Mouse (Mus musculus): ENCODE results near the gene Mtmr3. TPM values are rescaled to one million over a fixed set of nuclear protein-coding genes. Genes with fewer than 3 reads are reported as not detected.
"Not testable (repeated sequence)": the region's sequence is repeated elsewhere in the genome, so short reads cannot be mapped to it uniquely, and the experiment has no call there.

The Mtmr3 gene
- polyA plus RNA-seq, 1 experiment from 2014 or later: 25.6 TPM

DNA sequence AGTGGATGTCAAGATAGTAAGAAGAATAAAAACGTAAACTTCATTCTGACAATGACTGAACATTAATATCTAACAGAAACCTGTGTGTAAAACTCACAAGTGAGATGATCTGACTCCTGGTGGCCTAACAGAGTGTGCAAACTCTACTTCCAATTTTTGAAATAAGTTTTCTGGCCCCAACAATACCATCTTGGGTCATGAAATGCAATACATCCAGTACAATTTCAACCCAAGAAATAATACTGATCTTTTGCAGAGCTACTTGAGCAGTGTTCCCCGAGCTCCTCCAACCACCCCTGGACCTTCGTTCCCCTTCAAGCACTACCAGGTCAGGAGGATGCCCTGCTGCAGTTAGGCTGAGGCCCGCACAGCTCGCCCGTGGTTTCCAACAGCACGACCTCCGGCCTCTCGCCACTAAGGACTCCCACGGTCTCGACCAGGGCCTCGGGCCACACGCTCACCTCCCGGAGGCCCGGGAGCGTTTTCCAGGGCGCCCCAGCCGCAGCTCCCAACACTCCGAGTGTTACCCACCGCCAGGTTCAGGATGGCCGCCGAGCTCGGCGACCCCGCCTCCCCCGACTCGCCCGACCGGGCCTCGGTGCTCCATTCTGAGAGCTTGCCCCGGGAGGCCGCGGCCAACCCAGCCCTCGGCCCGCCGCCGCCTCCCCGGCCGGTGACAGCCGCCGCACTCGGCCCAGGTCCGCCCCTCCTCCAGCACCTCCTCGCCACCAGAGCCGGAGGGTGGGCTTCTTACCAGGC lies 635 bp downstream of the Mtmr3 start:
- Histone ChIP-seq H3K27me3 (no peaks in the 10 kb centered on the region), H3K27ac (peak overlapping the region; percentile 94), H3K4me3 (replicated peaks) (peak overlapping the region; percentile 98), H3K9ac (peak overlapping the region; percentile 98), H3K9me3 (replicated peaks) (no peaks in the 10 kb centered on the region), H3K4me2 (peak overlapping the region; percentile 54), H3K36me3 (0 out of 2 replicates have a peak, but pooled peaks cover 2% of the 10 kb centered on the region), H3K4me1 (peaks cover 14% of the 10 kb centered on the region)
- under 1% methylated on average over 45 of the region's 45 CpGs for WGBS
- peak; percentile 92 for ATAC-seq (replicated peaks; ENCODE audit: low FRiP score)

DNA sequence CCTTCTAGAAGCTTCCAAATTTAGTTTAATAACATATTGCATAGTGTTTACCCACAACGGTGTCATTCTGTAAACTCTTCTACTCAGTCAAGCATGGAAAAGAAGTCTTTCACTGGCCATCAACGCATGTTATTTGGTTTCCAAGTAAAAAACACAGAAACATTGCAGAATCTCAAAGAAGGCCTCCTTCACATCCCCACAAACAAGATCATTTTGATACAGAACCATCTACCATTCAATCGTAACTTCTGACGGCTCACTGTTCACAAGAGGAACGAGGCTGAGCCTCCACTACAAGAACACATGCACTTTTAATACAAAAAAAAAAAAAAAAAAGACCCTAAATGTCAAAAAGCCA lies 1.2 kb downstream of the Mtmr3 start:
- 18% methylated on average over 5 of the region's 5 CpGs for WGBS
- no peak for ATAC-seq (replicated peaks; ENCODE audit: low FRiP score)
- 0 out of 2 replicates have a peak, but pooled peaks cover 2% of the 10 kb centered on the region for H3K36me3 ChIP-seq
- H3K27me3 ChIP-seq: no peaks in the 10 kb centered on the region
- no peak overlapping the region for H3K27ac ChIP-seq
- H3K4me2 ChIP-seq: peak overlapping the region; percentile 54
- peak overlapping the region; percentile 98 for H3K4me3 ChIP-seq (replicated peaks)
- peak overlapping the region; percentile 98 for H3K9ac ChIP-seq
- peaks cover 14% of the 10 kb centered on the region for H3K4me1 ChIP-seq
- H3K9me3 ChIP-seq (replicated peaks): no peaks in the 10 kb centered on the region

- H3K27ac ChIP-seq: no peak overlapping the region
- H3K9ac ChIP-seq: no peak overlapping the region
Measured at GRCm38 (mm10) chr11:4591811-4592210, 2.9 kb downstream of the Mtmr3 start.

GRCm38 (mm10) chr11:4578682-4579081 lies 16.0 kb downstream of the Mtmr3 start:
- WGBS: 65% methylated on average over 2 of the region's 2 CpGs

More at GRCm38 (mm10) chr11:4591811-4592210, 2.9 kb downstream of the Mtmr3 start:
- Histone ChIP-seq H3K4me3 (replicated peaks) (no peak overlapping the region), H3K4me1 (peaks cover 14% of the 10 kb centered on the region), H3K9me3 (replicated peaks) (no peaks in the 10 kb centered on the region), H3K27me3 (no peaks in the 10 kb centered on the region), H3K4me2 (no peak overlapping the region), H3K36me3 (0 out of 2 replicates have a peak, but pooled peaks cover 2% of the 10 kb centered on the region)
- ATAC-seq (replicated peaks; ENCODE audit: low FRiP score): no peak
- 83% methylated on average over 4 of the region's 4 CpGs for WGBS

DNA sequence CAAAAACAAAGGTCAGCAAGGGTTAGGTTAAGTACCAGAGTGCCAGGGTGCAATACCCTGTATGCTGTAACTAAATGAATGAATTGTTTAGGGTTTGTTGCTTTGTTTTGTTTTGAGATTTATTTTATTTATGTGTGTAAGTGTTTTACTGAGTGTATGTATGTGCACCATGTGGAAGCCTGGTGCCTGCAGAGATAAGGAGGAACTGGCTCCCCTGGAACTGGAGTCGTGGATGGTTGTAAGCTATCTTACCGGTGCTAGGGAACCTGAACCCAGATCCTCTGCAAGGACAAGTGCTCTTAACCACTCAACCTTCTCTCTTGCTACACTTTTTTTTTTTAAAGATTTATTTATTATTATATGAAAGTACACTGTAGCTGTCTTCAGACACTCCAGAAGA lies 17.6 kb downstream of the Mtmr3 start:
- Histone ChIP-seq H3K4me3 (replicated peaks) (no peak overlapping the region), H3K9ac (no peak overlapping the region), H3K4me1 (peaks cover 14% of the 10 kb centered on the region; the same call in 1 of the 2 replicates), H3K27ac (no peak overlapping the region), H3K27me3 (no peaks in the 10 kb centered on the region), H3K36me3 (no peaks in the 10 kb centered on the region), H3K9me3 (replicated peaks) (no peaks in the 10 kb centered on the region), H3K4me2 (no peak overlapping the region)
- WGBS: 87% methylated on average over 2 of the region's 2 CpGs
- no peak for ATAC-seq (replicated peaks; ENCODE audit: low FRiP score)

More at GRCm38 (mm10) chr11:4578682-4579081, 16.0 kb downstream of the Mtmr3 start:
- Histone ChIP-seq H3K27ac (no peak overlapping the region), H3K4me2 (no peak overlapping the region), H3K9me3 (replicated peaks) (no peaks in the 10 kb centered on the region), H3K9ac (no peak overlapping the region), H3K4me1 (peaks cover 14% of the 10 kb centered on the region; the same call in 1 of the 2 replicates), H3K36me3 (no peaks in the 10 kb centered on the region), H3K4me3 (replicated peaks) (no peak overlapping the region), H3K27me3 (no peaks in the 10 kb centered on the region)
- ATAC-seq (replicated peaks; ENCODE audit: low FRiP score): no peak

DNA sequence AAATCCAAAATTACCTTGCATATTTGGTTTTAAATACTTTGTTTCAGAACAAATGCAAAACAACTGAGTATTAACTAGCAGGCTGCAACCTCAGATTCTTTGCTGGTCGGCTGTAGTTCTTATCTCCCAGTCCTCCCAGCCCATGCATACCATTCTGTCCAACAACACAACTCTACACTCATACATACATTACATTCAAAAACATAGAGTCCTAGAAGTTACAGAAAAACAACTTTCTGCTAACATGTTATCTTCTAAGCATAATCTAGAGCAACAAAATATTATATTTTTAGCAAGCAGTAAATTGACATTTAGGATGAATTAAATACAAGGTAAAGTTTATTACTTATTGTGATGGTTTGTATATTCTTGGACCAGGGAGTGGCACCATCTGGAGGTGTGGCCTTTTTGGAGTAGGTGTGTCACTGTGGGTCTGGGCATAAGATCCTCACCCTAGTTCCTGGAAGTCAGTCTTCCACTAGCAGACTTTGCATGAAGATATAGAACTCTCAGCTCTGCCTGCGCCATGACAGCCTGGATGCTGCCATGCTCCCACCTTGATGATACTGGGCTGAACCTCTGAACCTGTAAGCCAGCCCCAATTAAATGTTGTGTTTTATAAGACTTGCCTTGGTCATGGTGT lies 18.5 kb downstream of the Mtmr3 start:
- not testable (repeated sequence) for H3K9me3 ChIP-seq (replicated peaks); ATAC-seq (replicated peaks; ENCODE audit: low FRiP score); H3K9ac ChIP-seq; H3K4me2 ChIP-seq; H3K27me3 ChIP-seq; H3K4me3 ChIP-seq (replicated peaks); H3K36me3 ChIP-seq; H3K27ac ChIP-seq
- H3K4me1 ChIP-seq: peaks cover 14% of the 10 kb centered on the region; the same call in 1 of the 2 replicates
- WGBS: 87% methylated on average over 2 of the region's 2 CpGs

- H3K4me1 ChIP-seq: peaks cover 6% of the 10 kb centered on the region; the same call in 1 of the 2 replicates
- H3K4me2 ChIP-seq: no peak overlapping the region
- H3K36me3 ChIP-seq: no peaks in the 10 kb centered on the region
- no peaks in the 10 kb centered on the region for H3K27me3 ChIP-seq
- H3K9ac ChIP-seq: no peak overlapping the region
- no peak overlapping the region for H3K27ac ChIP-seq
- ATAC-seq (replicated peaks; ENCODE audit: low FRiP score): no peak
- H3K9me3 ChIP-seq (replicated peaks): no peaks in the 10 kb centered on the region
- 78% methylated on average over 4 of the region's 4 CpGs for WGBS
- H3K4me3 ChIP-seq (replicated peaks): no peak overlapping the region
Measured at GRCm38 (mm10) chr11:4571491-4571901, 23.2 kb downstream of the Mtmr3 start.

DNA sequence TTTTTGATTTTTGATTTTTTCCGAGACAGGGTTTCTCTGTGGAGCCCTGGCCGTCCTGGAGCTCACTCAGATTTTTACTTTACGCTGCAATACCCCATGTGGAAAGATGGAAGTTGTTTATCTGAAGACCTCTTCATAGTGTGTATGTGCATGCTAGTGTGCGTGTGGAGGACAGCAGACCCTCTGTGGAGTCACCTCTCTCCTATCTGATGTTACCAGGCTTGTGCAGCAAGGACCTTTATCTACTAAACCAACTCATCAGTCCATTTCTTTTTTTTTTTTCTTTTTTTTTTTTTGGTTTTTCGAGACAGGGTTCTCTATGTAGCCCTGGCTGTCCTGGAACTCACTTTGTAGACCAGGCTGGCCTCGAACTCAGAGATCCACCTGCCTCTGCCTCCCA lies 28.3 kb downstream of the Mtmr3 start:
- 94% methylated on average over 6 of the region's 6 CpGs for WGBS
- H3K9me3 ChIP-seq (replicated peaks): no peaks in the 10 kb centered on the region
- ATAC-seq (replicated peaks; ENCODE audit: low FRiP score): no peak
- H3K4me3 ChIP-seq (replicated peaks): no peak overlapping the region
- no peak overlapping the region for H3K27ac ChIP-seq
- H3K4me2 ChIP-seq: no peak overlapping the region
- H3K27me3 ChIP-seq: no peaks in the 10 kb centered on the region
- H3K9ac ChIP-seq: no peak overlapping the region
- no peaks in the 10 kb centered on the region for H3K4me1 ChIP-seq
- H3K36me3 ChIP-seq: peaks cover 2% of the 10 kb centered on the region; the same call in 1 of the 2 replicates

GRCm38 (mm10) chr11:4565545-4565944 lies 29.1 kb downstream of the Mtmr3 start:
- 88% methylated on average over 2 of the region's 2 CpGs for WGBS

DNA sequence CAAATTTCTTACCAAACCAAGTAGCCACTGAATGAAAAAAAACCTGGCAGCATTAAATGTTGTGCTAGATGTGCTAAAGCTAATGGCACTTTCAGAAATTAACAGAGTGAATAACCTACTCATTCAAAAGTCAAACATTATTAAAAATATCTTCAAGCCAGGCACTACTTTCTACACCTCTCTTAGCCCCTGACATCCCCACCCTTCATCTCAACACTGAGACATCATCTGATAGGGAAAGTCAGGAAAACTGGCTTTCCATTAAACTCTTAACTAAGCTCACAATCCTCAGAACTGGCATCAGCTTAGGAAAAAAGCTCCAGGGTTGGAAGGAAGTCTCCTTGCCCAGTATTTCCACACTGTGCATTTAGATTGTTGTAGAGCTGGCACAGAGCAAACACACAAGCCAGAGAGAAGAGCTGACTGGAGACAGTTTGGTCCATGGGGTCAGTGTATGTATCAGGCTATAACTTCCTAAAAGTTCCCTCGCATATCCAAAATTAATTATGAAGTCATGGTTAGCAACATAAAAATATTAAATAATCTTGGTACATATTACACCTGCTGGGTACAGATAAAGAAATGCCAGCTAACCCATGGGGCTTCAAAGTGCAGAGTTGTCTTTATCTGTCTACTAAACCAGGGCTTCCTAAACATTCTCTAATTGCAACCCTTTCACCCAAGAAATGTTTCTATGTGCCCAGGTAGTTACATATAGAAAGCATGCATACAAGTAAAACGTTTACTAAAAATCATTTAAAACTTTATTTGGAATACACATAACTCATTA lies 41.2 kb downstream of the Mtmr3 start:
- no peaks in the 10 kb centered on the region for H3K36me3 ChIP-seq
- no peak overlapping the region for H3K4me3 ChIP-seq (replicated peaks)
- ATAC-seq (replicated peaks; ENCODE audit: low FRiP score): no peak
- 87% methylated on average over 2 of the region's 2 CpGs for WGBS
- H3K4me1 ChIP-seq: no peaks in the 10 kb centered on the region
- H3K27me3 ChIP-seq: no peaks in the 10 kb centered on the region
- H3K27ac ChIP-seq: no peak overlapping the region
- H3K9me3 ChIP-seq (replicated peaks): no peaks in the 10 kb centered on the region
- H3K4me2 ChIP-seq: no peak overlapping the region
- H3K9ac ChIP-seq: no peak overlapping the region

More at GRCm38 (mm10) chr11:4565545-4565944, 29.1 kb downstream of the Mtmr3 start:
- Histone ChIP-seq H3K4me3 (replicated peaks) (no peak overlapping the region), H3K4me1 (no peaks in the 10 kb centered on the region), H3K4me2 (no peak overlapping the region), H3K27me3 (no peaks in the 10 kb centered on the region), H3K9ac (no peak overlapping the region), H3K27ac (no peak overlapping the region), H3K36me3 (peaks cover 2% of the 10 kb centered on the region; the same call in 1 of the 2 replicates), H3K9me3 (replicated peaks) (no peaks in the 10 kb centered on the region)
- ATAC-seq (replicated peaks; ENCODE audit: low FRiP score): no peak

- Histone ChIP-seq H3K36me3 (no peaks in the 10 kb centered on the region), H3K27me3 (no peaks in the 10 kb centered on the region), H3K27ac (no peak overlapping the region), H3K4me1 (no peaks in the 10 kb centered on the region), H3K4me2 (no peak overlapping the region), H3K4me3 (replicated peaks) (no peak overlapping the region), H3K9ac (no peak overlapping the region), H3K9me3 (replicated peaks) (no peaks in the 10 kb centered on the region)
- WGBS: 82% methylated on average over 4 of the region's 4 CpGs
- no peak for ATAC-seq (replicated peaks; ENCODE audit: low FRiP score)
Measured at GRCm38 (mm10) chr11:4547569-4547968, 47.1 kb downstream of the Mtmr3 start.

GRCm38 (mm10) chr11:4545976-4546375 lies 48.7 kb downstream of the Mtmr3 start:
- no peak overlapping the region for H3K4me3 ChIP-seq (replicated peaks)
- H3K9ac ChIP-seq: no peak overlapping the region
- no peaks in the 10 kb centered on the region for H3K36me3 ChIP-seq
- no peak overlapping the region for H3K4me2 ChIP-seq
- H3K9me3 ChIP-seq (replicated peaks): no peaks in the 10 kb centered on the region
- no peaks in the 10 kb centered on the region for H3K4me1 ChIP-seq
- no peaks in the 10 kb centered on the region for H3K27me3 ChIP-seq
- ATAC-seq (replicated peaks; ENCODE audit: low FRiP score): no peak
- 76% methylated on average over 3 of the region's 3 CpGs for WGBS
- H3K27ac ChIP-seq: no peak overlapping the region

Measured in kidney, embryonic 15.5 days (tissue).